Mouse (Mus musculus): ENCODE data around the gene Olfr702.

The Olfr702 gene

DNA sequence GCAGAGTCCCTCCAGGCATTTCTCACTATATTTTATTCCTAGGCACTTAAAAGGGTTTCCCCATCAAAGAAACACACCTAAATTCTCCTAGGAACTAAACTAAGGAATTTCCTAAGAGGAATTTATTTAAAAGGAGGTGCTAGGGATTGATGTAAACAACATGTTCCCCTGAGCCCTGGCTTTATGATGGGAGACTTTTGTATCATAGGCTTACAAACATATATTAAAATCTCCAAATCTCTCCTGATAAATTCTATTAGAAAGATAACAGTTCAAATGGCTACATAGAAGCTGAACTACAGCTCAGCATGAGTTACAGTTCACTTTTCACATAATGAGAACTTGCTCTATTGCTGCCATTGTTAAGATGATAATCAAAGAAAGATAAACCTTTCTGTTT lies at the start of gene Olfr702:
Gene Olfr702, minus strand, starts transcription at position 101 of the 400 bp plus-strand sequence.
- no peak for DNase-seq

GRCm38 (mm10) chr7:106876791-106877190 lies 43.1 kb upstream of the Olfr702 start, which contains the start of gene Olfr705:
Gene Olfr705 (minus strand): TSS chr7:106876891.
- no peak for DNase-seq

DNA sequence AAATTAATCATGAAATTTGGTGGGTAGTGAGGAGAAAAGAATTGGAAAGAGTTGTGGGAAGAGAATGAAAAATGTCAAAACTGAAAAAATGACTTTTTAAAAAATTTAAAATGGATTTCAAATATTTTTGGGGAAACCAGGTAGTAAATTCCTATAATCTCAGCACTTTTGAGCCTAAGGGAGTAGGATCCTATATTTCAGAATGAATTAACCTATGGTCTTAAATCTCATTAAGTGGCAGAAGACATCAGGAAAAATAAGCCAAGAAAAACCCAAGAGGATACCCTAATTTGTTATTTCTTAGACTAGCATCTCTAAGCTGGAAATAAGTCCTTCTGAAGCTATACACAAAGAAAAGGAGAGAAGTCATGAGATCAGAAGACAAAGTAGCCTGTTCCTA lies 29.2 kb upstream of the Olfr702 start, which contains the start of gene Olfr704:
Gene Olfr704, plus strand, starts transcription at position 301 of the 400 bp plus-strand sequence.
- no peak for DNase-seq

GRCm38 (mm10) chr7:106843060-106843459 lies 9.4 kb upstream of the Olfr702 start, which contains the start of gene Olfr703:
Gene Olfr703 (plus strand): TSS chr7:106843360.
- no peak for DNase-seq

DNA sequence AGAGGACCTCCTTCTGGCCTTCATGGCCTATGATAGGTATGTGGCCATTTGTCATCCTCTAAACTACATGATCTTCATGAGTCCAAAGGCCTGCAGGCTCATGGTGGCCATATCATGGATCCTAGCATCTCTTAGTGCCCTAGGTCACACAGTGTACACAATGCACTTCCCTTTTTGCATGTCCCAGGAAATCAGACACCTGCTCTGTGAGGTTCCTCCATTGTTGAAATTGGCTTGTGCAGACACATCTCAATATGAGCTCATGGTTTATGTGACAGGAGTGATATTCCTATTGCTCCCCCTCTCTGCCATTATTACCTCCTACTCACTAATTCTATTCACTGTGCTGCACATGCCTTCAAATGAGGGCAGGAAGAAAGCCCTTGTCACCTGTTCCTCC lies 15.3 kb downstream of the Olfr702 start:
- DNase-seq: no peak

DNA sequence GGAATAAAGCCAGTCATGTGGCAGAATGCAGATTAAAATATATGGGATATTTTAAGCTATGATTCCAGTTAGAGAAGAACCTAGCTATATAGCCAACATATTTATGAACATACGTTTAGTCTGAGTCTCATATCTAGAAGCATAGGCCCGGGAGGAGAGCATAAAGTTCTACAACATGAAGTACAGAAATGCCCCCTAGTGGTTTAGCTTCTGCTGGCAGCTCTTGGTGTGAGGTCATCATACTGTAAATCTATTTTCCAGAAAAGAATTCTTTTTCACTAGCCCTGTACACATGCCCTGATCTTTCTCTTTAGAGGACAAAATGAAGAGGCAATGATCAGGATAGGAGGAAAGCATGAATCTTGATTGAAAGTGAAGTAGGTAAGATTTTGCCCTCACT lies 17.9 kb downstream of the Olfr702 start:
- DNase-seq: no peak

DNA sequence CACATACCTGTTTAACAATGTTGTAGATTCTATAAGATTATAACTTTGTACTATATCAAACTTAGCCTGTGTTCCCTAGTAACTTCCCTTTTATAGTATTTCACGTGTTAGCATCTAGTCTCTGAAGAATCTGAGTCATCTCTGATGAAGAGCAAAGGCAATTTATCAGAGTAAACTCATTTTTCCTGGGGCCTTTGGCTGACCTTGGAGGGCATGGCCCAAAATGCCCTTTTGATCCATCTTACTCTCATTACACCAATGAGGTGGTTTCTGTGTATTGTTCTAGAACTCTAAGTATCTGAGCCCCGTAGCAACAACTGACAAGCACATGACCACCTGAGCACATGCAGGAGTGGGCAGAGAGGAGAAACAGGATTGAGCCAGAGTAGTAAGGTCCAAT lies 19.9 kb downstream of the Olfr702 start, which contains the start of gene Olfr701:
Gene Olfr701, plus strand, starts transcription at position 301 of the 400 bp plus-strand sequence.
- no peak for DNase-seq

DNA sequence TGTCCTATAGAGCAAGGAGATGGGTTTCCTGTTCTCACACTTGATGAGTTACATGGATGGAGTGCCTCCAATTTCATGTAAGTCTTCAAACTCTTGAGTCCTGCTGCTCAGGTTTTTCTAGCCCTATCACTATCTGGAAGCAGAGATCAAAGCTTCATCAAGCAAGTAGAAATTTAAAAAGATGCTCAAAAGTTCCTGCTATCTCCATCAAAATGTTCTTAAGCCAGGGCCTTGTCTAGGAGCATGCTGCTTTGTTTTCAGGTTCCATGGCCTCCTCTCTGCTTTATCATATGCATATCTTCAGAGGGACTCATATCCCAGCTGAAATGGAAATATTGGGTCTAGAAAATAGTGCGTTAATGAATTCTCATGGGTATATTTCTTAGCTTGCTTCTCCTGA lies 25.0 kb downstream of the Olfr702 start, which contains the start of gene Olfr700:
Gene Olfr700, minus strand, starts transcription at position 101 of the 400 bp plus-strand sequence.
- no peak for DNase-seq

- DNase-seq: no peak
Observed at GRCm38 (mm10) chr7:106793098-106793497, 40.6 kb downstream of the Olfr702 start, which contains the start of gene Olfr699. Gene Olfr699 (minus strand): TSS chr7:106793198.

DNA sequence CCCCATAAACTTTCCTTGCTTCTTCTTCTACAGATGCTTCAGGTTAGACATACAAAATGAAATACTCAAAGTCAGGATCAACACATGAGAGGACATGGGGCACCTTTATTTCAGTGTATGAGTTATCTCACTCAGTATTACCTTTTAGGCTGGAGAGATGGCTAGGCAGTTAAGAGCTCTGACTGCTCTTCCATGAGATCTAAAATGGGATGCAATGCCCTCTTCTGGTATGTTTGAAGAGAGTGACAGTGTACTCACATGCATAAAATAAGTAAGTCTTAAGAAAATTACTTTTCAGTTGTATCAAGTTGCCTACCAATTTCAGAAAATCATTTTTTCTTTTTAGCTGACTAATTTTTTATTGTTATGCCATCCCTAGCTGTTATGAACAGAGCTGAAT lies 45.4 kb downstream of the Olfr702 start:
- no peak for DNase-seq
